Mouse (Mus musculus): Measurements from ENCODE around the gene Me3. TPM values are rescaled to one million over a fixed set of nuclear protein-coding genes. Genes with fewer than 3 reads are reported as not detected.
"Not testable (repeated sequence)": the region's sequence is repeated elsewhere in the genome, so short reads cannot be mapped to it uniquely, and the experiment has no call there.

Me3 gene
- total RNA-seq, 4 experiments from 2014 or later = 1.9 to 15.0 (median 8.2) TPM

DNA sequence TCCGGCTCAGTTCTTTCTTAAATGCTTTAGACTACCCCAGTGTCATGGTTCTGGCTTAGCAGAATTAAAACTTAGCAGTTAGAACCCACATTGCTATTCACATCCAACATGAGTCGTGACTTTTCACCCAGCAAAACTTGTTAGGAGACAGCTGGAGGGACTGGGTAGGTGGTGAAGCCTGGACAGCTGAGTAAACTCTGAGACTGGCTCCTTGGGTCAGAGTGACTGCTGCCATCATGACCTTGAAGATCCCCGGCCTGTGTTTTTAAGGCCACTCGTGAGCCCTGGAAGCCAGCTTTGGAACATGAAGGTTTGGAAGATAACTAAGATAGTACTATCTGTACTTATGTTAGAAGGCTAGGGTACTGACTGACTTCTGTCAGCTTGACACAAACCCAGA lies 35.4 kb downstream of the Me3 start:
- DNase-seq = no peak

DNA sequence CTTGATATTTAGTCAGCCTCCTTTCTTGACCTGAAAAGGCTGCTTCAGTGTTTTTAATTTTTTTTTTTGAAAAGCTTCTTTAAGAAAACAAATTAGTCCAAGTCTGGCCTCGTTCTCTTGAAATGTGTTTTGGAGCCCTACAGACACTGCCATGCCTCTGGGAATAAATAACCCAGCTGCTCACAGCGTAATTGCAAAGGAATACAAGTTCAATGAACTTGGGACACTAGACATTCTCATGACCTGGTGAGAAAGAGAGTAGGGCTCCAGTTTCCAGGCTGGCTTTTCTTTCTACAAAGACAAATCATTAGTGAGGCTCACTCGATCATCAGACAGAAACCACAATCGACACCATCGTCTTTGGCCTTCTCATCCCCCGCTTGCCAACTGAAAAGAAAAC lies 37.3 kb downstream of the Me3 start:
- no peak for DNase-seq

DNA sequence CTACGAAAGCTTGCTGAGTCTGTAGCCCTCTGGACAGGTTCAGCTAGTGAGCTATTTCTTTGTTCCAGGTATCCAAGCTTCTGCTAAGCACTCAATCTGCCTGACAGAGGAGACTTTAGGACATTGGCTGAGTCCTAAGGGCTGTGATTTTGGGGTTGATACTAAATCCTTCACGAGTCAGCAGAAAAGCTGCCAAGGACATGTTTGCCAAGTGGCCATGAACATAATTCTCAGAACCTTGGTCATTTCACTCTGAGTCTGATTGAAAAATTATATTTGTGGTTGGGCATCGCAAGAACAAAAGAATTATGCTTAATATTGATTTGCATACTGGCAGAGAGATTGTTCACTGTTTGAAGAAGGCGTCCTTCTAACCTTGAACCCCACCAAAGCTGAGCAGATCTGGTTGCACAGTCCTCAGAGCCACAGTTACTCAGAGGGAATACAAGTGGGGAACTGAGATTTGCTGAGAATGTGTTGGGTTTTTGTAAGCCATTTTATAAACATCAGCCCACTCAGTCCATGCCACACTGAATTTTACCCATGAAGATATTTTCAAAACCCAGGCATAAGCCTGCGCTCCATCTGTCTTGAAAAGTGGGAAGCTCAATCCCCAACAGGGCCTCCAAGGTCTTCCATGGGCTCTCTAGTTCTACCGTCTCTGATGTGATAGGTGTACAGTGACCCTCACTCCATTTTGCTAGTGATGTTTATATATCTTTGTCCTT lies 39.1 kb downstream of the Me3 start:
- peak; percentile 47 for DNase-seq

DNA sequence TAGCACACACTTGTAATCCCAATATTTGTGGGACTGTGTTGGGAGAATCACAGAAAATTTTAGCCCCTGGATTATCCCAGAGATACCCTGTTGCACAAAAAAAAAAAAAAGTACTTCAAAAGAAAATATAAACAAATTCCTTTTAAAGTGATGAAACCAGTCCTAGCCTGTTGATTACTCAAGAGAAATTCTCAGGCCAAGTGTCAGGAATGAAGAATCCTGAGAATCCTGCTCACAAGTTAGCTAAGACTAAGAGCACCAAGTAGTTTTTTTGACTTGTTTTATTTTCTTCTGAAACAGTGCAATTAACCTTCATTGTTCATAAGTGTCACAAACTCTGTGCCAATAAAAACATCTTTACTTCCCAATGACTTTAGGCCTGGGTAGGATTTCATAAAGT lies 44.0 kb downstream of the Me3 start:
- no peak for DNase-seq

DNA sequence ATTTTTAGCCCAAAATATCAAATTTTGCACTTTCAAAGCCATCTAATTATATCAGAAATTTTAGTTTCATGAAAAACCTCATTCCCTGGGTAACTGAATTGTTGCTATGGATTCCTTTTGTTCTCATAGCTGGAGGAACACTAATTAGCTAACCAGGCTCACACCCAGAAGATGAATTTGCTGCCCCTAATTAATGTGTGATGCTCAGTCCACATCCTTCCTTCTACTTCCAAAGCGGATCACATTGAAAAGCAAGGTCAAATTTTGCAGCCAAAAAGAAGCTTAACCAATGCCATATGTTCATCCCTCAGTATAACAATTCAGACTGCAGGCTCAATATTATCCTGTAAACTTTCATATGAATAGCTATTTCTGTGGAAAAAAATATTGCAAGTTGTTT lies 45.7 kb downstream of the Me3 start:
- DNase-seq = no peak

DNA sequence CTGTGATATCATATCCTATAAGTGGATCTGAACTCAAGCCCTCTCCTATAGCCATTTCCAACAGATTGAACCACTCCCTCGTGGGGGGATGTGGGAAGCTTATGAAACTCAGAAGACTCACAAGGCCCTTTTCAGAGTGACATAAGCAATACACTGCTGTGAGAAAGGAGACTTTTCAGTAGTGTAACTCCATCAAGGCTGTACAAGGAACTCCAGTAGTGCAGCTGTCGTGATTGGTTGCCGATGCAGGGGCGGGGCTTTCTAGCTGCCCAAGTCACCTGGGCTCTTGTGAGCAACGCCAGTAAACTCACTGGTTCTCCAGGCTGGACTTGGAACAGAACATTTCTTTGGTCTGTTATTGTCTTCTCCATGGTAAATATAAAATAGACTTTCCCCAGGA lies 46.5 kb downstream of the Me3 start:
- no peak for DNase-seq

DNA sequence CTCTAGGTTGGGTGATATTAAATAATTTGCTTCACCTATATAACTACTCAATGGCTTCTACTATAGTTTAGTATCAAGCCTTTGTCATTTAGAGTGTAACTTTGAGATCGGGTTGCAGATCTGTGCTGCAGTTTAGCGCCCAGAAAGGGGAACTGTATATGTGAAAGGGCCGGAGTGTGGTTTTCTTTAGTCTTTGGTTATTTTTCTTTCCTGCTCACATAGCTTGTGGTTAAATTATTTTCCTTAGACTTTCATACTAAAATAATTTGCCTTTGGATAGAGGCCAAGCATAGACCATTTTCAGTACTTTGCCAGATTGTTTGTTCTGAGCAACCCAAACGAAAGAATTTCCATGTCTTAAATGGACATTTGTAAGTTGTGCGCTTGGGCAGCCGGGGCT lies 46.9 kb downstream of the Me3 start:
- no peak for DNase-seq

DNA sequence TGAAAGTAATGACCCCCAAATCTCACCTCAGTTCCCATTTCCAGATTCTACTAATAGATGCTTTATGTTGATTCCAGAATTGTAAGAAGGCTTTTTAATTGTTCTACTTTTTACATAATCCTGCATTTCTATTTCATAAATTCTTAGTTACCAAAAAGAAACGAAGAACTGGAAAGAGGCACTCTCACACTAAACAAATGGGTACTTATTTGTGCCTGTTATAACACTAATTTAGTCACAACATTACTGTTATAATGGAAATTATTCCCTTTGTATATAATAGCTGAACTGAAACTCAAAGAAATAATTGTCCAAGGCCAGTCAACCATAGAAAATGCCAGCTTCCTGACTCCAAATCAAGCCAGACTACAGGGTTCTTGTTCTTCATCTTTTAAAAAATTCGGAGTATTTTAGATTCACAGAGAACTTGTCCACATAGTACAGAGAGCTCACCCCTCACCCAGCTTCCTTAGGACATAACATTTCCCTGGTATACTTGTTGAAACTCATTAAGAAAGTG lies 47.5 kb downstream of the Me3 start:
- DNase-seq = no peak

DNA sequence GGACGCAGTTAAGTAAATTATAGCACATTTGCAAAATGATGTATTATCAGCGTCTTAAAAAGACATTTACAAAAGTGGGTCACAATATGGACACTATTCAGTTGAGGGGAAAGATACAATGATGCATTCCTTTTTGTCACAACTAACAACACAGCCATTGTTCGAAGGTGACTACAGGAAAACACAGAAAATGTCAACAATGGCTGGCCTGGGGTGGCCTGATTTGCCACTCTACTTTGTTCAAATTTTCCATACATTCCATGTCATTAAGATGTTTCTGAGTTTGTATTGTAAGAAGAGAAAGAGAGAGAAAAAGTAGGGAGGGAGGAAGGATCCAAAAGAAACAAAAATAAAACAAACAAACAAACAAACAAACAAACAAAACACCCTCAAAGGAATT lies 48.7 kb downstream of the Me3 start:
- no peak for DNase-seq

DNA sequence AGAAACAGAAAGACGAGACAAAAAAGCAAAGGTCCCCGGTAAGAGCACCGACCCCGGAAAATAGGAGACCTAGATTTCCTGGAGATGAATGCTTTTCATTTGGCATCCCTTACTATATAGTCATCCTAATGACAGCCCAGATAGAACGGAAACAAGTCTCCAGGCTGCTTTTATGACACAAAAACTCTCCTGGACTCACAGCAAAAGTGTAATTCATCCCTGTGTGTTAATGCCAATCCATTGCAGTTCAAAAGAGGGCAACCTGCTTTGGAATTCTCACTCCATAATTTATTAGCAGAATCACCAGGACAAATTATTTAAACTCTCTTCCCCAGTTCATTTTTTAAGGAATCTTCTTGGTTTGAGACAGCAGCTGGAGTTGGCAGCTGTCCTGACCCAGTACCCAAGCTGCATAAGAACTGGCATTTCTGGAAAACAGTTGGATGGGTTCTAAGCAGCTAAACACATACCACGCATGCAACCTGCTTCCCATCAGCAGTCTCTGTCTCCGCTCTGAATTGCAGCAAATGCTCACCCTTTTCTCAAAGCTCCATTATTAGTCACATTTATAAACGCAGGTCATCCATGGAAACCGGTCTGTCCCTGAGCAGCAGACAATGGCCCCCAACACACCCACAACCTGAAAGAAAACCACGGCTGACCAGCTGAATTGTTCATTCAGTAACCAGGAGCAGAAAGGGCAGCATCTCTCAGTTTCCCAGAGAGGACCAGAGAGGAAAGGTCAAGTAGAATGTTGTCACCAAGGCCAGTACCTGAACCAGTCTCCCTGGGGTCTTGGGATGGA lies 49.7 kb downstream of the Me3 start:
- no peak for DNase-seq

DNA sequence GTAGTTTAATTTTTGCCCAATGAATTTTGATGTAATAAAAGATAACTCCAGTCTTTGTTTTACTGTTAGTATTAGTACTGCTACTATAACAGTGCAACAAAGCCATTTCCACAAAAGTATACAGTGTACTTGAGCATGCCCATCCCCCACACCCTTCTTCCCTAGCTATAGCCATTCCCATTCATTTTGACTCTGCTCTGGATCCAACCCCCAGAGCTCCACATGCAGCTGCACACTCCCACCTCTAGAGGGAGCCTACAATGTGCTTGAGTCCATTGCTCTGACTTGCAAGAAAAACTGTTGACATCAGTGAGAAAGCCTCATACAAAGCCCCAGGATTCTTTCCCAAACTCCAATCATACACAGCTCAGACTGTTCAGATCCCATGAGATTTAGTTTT lies 66.0 kb downstream of the Me3 start:
- DNase-seq = no peak

DNA sequence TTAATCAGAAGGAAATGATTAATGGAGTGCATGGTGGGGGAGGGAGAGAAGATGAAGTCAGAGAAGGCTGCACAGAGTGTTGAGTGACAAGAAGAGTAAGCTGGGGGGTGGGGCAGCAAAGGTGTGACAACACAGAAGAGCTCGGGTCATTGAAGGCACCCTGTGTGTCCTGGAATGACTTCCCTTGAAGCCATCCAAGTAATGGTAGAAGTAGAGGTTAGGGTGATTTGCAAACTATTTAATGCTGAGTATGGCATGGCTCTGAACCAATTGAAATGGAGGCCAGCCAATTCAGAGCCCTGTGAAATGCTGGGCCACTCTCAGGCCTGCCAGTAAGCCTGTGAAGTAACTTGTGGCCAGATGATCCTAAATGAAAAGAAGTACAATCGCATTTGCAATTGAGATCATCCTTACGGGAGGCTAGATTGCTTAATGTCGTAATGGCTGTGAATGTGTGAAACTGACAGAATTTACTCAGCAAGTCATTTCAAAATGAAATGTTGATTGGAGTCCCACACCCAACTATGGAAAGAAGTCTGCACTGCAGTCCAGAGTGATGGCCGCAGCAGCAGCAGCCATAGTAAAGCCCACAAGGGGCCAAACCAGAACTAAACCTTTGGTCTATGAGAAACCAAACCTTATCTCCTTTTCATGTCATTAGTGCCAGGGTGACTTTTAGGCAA lies 67.6 kb downstream of the Me3 start:
- DNase-seq = peak; percentile 34

DNA sequence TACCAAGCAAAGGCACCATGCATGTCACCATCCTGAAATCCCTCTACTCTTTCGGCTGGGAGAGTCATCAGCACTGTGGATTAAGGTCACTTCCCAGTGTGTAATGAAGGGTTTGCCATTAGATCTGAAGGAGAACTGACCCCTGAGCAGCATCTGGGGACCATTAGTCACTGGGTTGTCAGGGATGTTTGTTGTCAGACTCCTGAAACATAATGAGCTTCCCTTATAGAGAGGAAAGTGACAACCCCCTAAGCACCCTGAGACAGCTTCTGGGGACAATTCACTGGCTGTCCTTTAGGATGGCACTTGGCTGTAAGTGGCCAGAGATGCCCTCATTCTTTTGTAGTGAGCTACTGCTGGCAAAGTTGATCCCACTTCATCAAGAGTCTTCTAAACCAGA lies 68.3 kb downstream of the Me3 start:
- no peak for DNase-seq

DNA sequence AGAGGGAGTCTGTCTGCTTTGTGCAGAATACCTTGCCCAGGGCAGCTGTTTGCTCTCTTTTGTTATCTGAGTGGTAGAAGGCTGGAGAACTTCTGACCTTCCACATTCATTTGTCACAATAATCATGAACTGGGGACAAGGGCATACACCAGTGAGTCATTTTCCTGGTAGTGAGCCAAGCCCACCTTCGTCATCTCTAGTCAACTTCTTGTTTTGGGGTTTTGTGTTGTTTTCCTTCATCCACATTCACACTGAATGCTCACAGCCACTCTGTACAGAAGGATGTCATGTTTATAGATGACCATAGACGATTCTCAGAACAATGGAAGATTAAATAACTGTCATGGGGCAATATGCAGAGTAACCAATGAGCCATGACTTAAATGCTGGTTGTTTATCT lies 78.6 kb downstream of the Me3 start:
- peak; percentile 73 for DNase-seq

DNA sequence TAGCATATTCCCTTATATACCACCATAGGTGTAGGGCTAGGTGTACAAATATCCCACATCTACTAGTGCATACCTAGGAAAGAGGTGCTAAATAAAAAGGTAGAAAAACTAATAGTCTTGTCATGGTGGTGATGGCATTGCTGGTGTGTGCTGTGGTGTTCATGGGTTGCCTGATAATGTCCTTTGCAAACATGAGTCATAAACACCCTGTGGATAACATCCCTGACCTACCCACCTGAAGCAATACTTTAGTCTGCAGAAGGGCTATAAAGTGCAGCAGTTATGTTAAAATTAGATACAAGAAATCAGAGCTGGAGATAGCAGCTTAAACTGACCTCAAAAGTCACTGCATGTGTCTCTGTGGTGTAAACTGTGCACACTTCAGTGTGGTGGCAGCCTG lies 80.9 kb downstream of the Me3 start:
- DNase-seq = no peak

DNA sequence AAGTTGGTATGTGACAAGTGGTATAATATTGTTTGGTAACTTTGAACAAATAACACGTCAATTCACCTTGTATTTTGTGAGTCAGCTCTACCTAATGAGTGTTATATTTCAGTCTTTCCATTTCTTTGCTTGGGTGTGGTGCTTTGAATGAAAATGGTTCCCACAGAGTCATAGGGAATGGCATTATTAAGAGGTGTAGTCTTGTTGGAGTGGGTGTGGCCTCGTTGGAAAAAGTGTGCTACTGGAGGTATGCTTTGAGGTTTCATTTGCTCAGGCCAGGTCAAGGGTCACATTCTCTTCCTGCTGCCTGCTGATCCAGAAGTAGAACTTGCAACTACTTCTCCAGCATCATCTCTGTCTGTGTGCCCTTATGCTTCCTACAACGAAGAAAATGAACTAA lies 84.0 kb downstream of the Me3 start:
- no peak for DNase-seq

DNA sequence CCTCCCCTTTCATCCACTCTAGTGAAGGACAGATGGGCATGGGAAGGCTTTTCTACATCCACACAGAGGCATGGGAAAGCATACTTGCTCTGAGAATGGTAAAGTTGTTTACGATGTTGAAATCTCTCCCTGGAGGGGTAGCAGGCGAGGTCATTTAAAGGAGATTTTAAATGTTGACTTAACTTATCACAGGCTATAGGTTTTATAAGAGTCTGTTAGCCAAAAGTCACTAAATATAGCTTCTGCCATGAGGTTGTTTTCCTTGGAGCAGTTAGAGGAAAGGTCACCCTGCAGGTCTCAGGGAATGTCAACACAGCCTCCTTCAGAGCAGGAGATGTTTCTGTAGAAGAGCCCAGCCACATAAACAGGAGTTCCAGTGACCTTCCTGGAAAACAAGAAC lies 85.3 kb downstream of the Me3 start:
- DNase-seq = no peak

DNA sequence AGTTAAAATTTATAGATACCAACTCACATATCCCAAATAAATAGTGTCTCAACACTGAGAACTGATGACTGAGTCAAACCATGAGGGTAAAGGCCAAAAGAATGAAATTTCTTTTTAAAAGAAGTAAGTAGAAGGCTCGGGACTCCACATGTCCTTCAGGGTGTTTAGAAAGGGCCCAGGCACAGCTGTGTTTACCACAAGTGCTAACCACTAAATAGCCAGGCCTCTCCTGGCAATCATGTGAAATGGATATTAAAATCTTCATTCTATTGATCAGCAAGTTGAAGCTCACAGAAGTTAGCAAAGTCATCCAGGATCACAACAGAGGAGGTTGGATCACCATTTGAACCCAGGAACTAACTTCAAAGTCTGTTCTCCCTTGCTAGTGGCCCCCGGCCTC lies 86.1 kb downstream of the Me3 start:
- no peak for DNase-seq

DNA sequence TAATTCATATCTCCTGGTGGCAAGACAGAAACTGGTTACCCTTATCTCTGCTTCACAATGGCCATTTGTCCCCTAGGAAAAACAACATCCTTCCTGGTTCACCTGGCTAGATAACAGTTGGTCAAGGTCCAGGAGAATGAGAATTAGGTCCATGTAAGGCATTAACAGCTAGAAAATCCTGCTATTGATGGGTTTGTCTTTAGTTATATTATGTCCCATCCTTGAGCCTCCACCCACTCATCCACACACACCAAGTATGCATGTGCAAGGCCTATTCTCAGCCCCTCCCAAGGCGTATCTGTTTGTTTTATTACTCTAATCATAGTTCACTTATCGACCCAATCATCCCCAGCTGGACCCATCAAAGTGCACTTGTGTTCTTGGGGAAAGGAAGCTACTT lies 88.1 kb downstream of the Me3 start:
- no peak for DNase-seq

DNA sequence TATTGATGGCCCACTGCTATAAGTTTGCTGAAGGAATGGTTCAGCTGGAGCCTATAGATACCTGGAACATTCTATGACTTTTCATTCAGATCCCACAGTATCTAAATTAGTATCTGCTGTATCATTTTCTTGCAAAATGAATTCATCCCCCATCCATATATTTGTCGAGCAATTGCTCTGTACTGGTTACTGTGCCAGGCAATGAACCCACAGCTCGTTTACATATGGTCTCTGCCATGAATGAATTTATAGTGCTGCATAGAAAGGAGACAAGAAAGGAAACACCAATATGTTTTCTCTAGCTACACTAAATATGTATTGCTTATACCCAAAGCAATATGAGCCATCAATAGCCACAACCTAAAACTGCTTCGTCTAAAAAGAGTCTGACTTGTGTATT lies 94.5 kb downstream of the Me3 start:
- DNase-seq = no peak

DNA sequence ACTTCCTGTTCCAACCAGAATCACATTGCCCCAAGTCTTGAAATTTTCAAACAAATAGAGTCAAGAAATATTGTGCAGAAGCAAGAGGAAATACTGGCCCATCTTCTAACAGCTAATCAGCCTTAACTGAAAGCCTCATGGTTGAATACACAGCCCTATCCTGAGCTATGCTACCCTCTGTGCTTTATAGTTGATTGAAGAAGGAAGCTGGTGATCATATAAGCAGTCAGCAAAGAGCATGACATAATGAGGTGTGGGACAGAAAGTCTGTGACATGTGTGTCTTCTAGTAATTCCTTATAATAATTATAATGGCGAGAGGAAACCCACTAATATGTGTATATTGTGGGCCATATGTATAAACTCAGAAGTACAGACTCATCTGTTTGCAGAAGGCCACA lies 95.4 kb downstream of the Me3 start:
- DNase-seq = no peak

DNA sequence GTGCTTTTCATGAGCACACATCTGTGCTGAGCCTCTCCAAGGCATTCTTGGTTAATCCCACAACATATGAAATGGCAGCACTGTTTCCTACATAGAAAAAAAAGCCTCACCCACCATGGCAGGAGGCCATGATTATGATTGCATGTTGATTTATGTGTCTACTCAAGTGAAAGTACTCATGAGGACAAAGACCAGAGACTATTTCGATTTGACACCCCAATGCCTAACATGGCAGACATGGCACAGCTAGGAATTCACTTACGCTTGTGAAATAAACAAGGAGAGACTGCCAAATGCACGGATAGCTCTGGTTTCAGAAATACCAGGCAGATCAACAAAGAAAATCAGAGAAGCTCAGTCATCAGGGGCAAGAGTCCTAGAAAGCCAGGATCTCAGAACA lies 96.2 kb downstream of the Me3 start:
- DNase-seq = no peak

DNA sequence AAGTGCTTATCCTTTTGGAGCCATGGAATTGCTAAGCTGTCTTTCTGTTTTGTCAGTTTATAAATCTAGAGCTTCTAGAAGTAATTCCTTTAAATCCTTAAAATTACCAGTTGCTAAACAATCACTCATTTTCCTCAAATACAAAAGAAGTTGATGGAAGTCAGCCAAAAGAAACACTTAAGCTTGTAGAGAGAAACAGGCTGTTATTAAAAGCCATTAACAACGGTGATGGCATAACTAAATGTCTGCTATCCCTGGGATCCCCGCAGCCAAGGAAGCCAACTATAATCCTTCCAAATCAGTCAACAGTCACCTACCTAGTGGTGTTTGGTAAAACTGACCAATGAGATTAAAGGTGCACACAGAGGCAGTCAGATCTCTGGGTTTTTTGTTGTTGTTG lies 98.3 kb downstream of the Me3 start:
- DNase-seq = no peak

DNA sequence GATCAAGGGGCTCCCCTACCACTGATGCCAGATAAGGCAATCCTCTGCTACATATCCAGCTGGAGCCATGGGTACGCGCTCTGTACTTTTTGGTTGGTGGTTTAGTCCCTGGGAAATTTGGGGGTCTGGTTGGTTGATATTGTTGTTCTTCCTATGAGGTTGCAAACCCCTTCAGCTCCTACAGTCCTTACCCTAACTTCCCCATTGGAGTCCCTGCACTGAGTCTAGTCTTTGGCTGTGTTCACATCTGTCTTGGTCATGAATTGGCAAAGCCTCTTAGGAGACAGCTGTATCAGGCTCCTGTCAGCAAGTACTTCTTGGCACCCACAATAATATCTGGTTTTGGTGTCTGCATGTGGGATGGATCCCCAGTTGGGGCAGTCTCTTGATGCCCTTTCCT lies 98.9 kb downstream of the Me3 start:
- not testable (repeated sequence) for DNase-seq

Measured in adrenal gland, adult 8-10 months (tissue).